Mouse (Mus musculus) hindbrain, embryonic 16.5 days (tissue): ENCODE measurements around the gene Zdbf2. TPM values are rescaled to one million over a fixed set of nuclear protein-coding genes. Genes with fewer than 3 reads are reported as not detected.

ENCODE experiments used
- ATAC-seq: fragments of 200-750 bp; cut with Nextera tagmentation; 2 replicates; pipeline ENCODE4 v1.8.0; 2017; ENCODE audit warnings: moderate TSS enrichment, moderate library complexity
- H3K27ac ChIP-seq: fragments of 300-500 bp; sonication (generic); 2 replicates; pipeline ENCODE4 v1.5.1; 2014; ENCODE audit warnings: low read depth, mild to moderate bottlenecking, control low read depth, low read length, moderate library complexity
- H3K27me3 ChIP-seq: fragments of 300-500 bp; sonication (generic); replicated peaks from 2 replicates; pipeline ENCODE4 v1.6.1; 2014; ENCODE audit warnings: low read length; ENCODE audit not compliant: control insufficient read depth, insufficient read depth
- H3K36me3 ChIP-seq: fragments of 300-500 bp; sonication (generic); 2 replicates; pipeline ENCODE4 v1.6.1; 2014; ENCODE audit warnings: mild to moderate bottlenecking, low read length, moderate library complexity, mixed read lengths; ENCODE audit not compliant: control insufficient read depth, insufficient read depth
- H3K4me1 ChIP-seq: fragments of 300-500 bp; sonication (generic); 2 replicates; pipeline ENCODE4 v1.6.1; 2014; ENCODE audit warnings: low read depth, low read length; ENCODE audit not compliant: control insufficient read depth, insufficient read depth
- H3K4me2 ChIP-seq: fragments of 300-500 bp; sonication (generic); 2 replicates; pipeline ENCODE4 v1.6.1; 2014; ENCODE audit warnings: mild to moderate bottlenecking, low read length, control low read depth, moderate library complexity
- H3K4me3 ChIP-seq: fragments of 300-500 bp; sonication (generic); 2 replicates; pipeline ENCODE4 v1.5.1; 2014; ENCODE audit warnings: mild to moderate bottlenecking, low read length, control low read depth, moderate library complexity
- H3K9ac ChIP-seq: fragments of 300-500 bp; sonication (generic); 2 replicates; pipeline ENCODE4 v1.6.1; 2014; ENCODE audit warnings: low read depth, mild to moderate bottlenecking, control low read depth, low read length, moderate library complexity
- H3K9me3 ChIP-seq: fragments of 300-500 bp; sonication (generic); 2 replicates; pipeline ENCODE4 v1.6.1; 2014; ENCODE audit warnings: mild to moderate bottlenecking, low read length, moderate library complexity; ENCODE audit not compliant: control insufficient read depth
- WGBS: fragments of 180-500 bp; shearing (Covaris S2); extraction: QIAGEN DNeasy Blood & Tissue Kit; methylation state at CpG from one replicate; pipeline ENCODE4 v1.1.7; 2014; 5-methylcytosine and 5-hydroxymethylcytosine counted together
- polyA plus RNA-seq: library from polyadenylated mRNA; unstranded; fragments of >200 nt; fragmentation: Nextera tagmentation; extraction: Ambion mirVana; gene quantifications from 2 replicates; pipeline ENCODE4 v1.2.1, GENCODE M21; 2015

Gene Zdbf2
- polyA plus RNA-seq, 1 experiment from 2014 or later, result 36.3 TPM

GRCm38 (mm10) chr1:63259916-63260741 lies 12.9 kb upstream of the Zdbf2 start:
- Histone ChIP-seq H3K9me3 (no peaks in the 10 kb centered on the region), H3K27ac (no peak overlapping the region), H3K27me3 (peaks cover 37% of the 10 kb centered on the region), H3K4me1 (no peaks in the 10 kb centered on the region; the same call in 1 of the 2 replicates), H3K4me2 (no peak overlapping the region), H3K4me3 (no peak overlapping the region), H3K9ac (no peak overlapping the region), H3K36me3 (no peaks in the 10 kb centered on the region)
- no peak for ATAC-seq
- 47% methylated on average over 17 of the region's 17 CpGs for WGBS

GRCm38 (mm10) chr1:63260742-63261033 lies 12.4 kb upstream of the Zdbf2 start:
- Histone ChIP-seq H3K27me3 (peaks cover 36% of the 10 kb centered on the region), H3K9me3 (no peaks in the 10 kb centered on the region), H3K4me3 (no peak overlapping the region), H3K36me3 (no peaks in the 10 kb centered on the region), H3K27ac (no peak overlapping the region), H3K4me1 (no peaks in the 10 kb centered on the region), H3K9ac (no peak overlapping the region), H3K4me2 (no peak overlapping the region)
- WGBS, result 46% methylated on average over 5 of the region's 5 CpGs
- ATAC-seq, result no peak

- no peak overlapping the region for H3K4me3 ChIP-seq
- no peak overlapping the region for H3K4me2 ChIP-seq
- no peak overlapping the region for H3K27ac ChIP-seq
- 47% methylated on average over 17 of the region's 17 CpGs for WGBS
- no peaks in the 10 kb centered on the region for H3K9me3 ChIP-seq
- no peak for ATAC-seq
- peaks cover 33% of the 10 kb centered on the region for H3K27me3 ChIP-seq
- H3K36me3 ChIP-seq, result no peaks in the 10 kb centered on the region
- H3K9ac ChIP-seq, result no peak overlapping the region
- H3K4me1 ChIP-seq, result no peaks in the 10 kb centered on the region
Measured at GRCm38 (mm10) chr1:63261041-63261590, 11.9 kb upstream of the Zdbf2 start.

GRCm38 (mm10) chr1:63263671-63264070 lies 9.4 kb upstream of the Zdbf2 start:
- WGBS, result 30% methylated on average over 11 of the region's 11 CpGs
- Histone ChIP-seq H3K27me3 (peaks cover 23% of the 10 kb centered on the region), H3K9me3 (no peaks in the 10 kb centered on the region), H3K27ac (no peak overlapping the region), H3K4me1 (no peaks in the 10 kb centered on the region), H3K4me2 (no peak overlapping the region), H3K4me3 (no peak overlapping the region), H3K36me3 (no peaks in the 10 kb centered on the region), H3K9ac (no peak overlapping the region)
- no peak for ATAC-seq

GRCm38 (mm10) chr1:63265461-63265860 lies 7.6 kb upstream of the Zdbf2 start:
- Histone ChIP-seq H3K36me3 (no peaks in the 10 kb centered on the region), H3K27ac (no peak overlapping the region), H3K4me2 (no peak overlapping the region), H3K4me1 (no peaks in the 10 kb centered on the region), H3K4me3 (no peak overlapping the region), H3K27me3 (peaks cover 33% of the 10 kb centered on the region), H3K9me3 (no peaks in the 10 kb centered on the region), H3K9ac (no peak overlapping the region)
- WGBS, result 40% methylated on average over 4 of the region's 4 CpGs
- ATAC-seq, result no peak

GRCm38 (mm10) chr1:63266121-63266520 lies 6.9 kb upstream of the Zdbf2 start:
- Histone ChIP-seq H3K9me3 (no peaks in the 10 kb centered on the region), H3K9ac (no peak overlapping the region), H3K4me3 (no peak overlapping the region), H3K4me2 (no peak overlapping the region), H3K4me1 (no peaks in the 10 kb centered on the region), H3K27ac (no peak overlapping the region), H3K27me3 (peaks cover 33% of the 10 kb centered on the region), H3K36me3 (no peaks in the 10 kb centered on the region)
- no peak for ATAC-seq
- 37% methylated on average over 12 of the region's 12 CpGs for WGBS

- H3K27me3 ChIP-seq, result peaks cover 34% of the 10 kb centered on the region
- no peak overlapping the region for H3K4me2 ChIP-seq
- H3K9ac ChIP-seq, result no peak overlapping the region
- H3K4me3 ChIP-seq, result no peak overlapping the region
- no peaks in the 10 kb centered on the region for H3K4me1 ChIP-seq
- no peak for ATAC-seq
- no peak overlapping the region for H3K27ac ChIP-seq
- no peaks in the 10 kb centered on the region for H3K36me3 ChIP-seq
- WGBS, result 52% methylated on average over 15 of the region's 15 CpGs
- no peaks in the 10 kb centered on the region for H3K9me3 ChIP-seq
Measured at GRCm38 (mm10) chr1:63266716-63267115, 6.3 kb upstream of the Zdbf2 start.

GRCm38 (mm10) chr1:63272125-63272675 lies 865 bp upstream of the Zdbf2 start:
- WGBS, result 29% methylated on average over 8 of the region's 8 CpGs
- Histone ChIP-seq H3K27me3 (peaks cover 34% of the 10 kb centered on the region), H3K4me3 (peak overlapping the region; percentile 63; the same call in 1 of the 2 replicates), H3K9ac (no peak overlapping the region), H3K4me2 (peak overlapping the region; percentile 64), H3K9me3 (no peaks in the 10 kb centered on the region), H3K36me3 (no peaks in the 10 kb centered on the region), H3K4me1 (no peaks in the 10 kb centered on the region; the same call in 1 of the 2 replicates), H3K27ac (no peak overlapping the region)
- ATAC-seq, result no peak

GRCm38 (mm10) chr1:63273339-63273951 lies 380 bp downstream of the Zdbf2 start:
- H3K27me3 ChIP-seq, result peaks cover 32% of the 10 kb centered on the region
- H3K4me3 ChIP-seq, result peak overlapping the region; percentile 63
- under 1% methylated on average over 68 of the region's 89 CpGs for WGBS
- no peaks in the 10 kb centered on the region for H3K9me3 ChIP-seq
- no peaks in the 10 kb centered on the region; the same call in 1 of the 2 replicates for H3K4me1 ChIP-seq
- peak overlapping the region; percentile 64 for H3K4me2 ChIP-seq
- peak; percentile 64; the same call in 1 of the 2 replicates for ATAC-seq
- no peaks in the 10 kb centered on the region for H3K36me3 ChIP-seq
- H3K27ac ChIP-seq, result peak overlapping the region; percentile 80
- H3K9ac ChIP-seq, result peak overlapping the region; percentile 79
